Mouse (Mus musculus) spleen, adult 18-20 months (tissue): ENCODE results near the gene Rhno1.
"Not testable (repeated sequence)": the region's sequence is repeated elsewhere in the genome, so short reads cannot be mapped to it uniquely, and the experiment has no call there.

Experiments
- DNase-seq, 2 experiments: peaks; one replicate each; pipeline ENCODE4 v3.0.0; 2022; ENCODE audit warnings: mixed read lengths in 2 of 2

The Rhno1 gene

GRCm38 (mm10) chr6:128362381-128363006, at the start of gene Rhno1, which contains the start of gene Foxm1:
Rhno1 (minus strand) TSS chr6:128362911.
Foxm1 (plus strand) TSS chr6:128362967.
- peak; percentile 72 to 83 for DNase-seq

GRCm38 (mm10) chr6:128411115-128411514, 48.4 kb upstream of the Rhno1 start:
- peak; percentile 48 to 84 for DNase-seq

GRCm38 (mm10) chr6:128410305-128410704, 47.6 kb upstream of the Rhno1 start:
- DNase-seq: no peak

- DNase-seq: no peak
Measured at GRCm38 (mm10) chr6:128408544-128409125, 45.9 kb upstream of the Rhno1 start.

GRCm38 (mm10) chr6:128404708-128405107, 42.0 kb upstream of the Rhno1 start:
- no peak for DNase-seq

- no peak for DNase-seq
Measured at GRCm38 (mm10) chr6:128399421-128400185, 36.9 kb upstream of the Rhno1 start.

- no peak for DNase-seq
Measured at GRCm38 (mm10) chr6:128398996-128399395, 36.3 kb upstream of the Rhno1 start, which contains the start of gene Nrip2. Nrip2 (plus strand) TSS chr6:128399296.

- DNase-seq: no peak
Measured at GRCm38 (mm10) chr6:128397574-128398261, 35.0 kb upstream of the Rhno1 start.

- no peak for DNase-seq
Measured at GRCm38 (mm10) chr6:128390683-128391082, 28.0 kb upstream of the Rhno1 start.

GRCm38 (mm10) chr6:128389185-128389584, 26.5 kb upstream of the Rhno1 start:
- no peak for DNase-seq

- DNase-seq: no peak
Measured at GRCm38 (mm10) chr6:128385026-128385425, 22.3 kb upstream of the Rhno1 start.

GRCm38 (mm10) chr6:128383752-128384151, 21.0 kb upstream of the Rhno1 start:
- DNase-seq: peak; percentile 45 to 59

GRCm38 (mm10) chr6:128381254-128381653, 18.5 kb upstream of the Rhno1 start:
- DNase-seq: no peak

- not testable (repeated sequence) for DNase-seq
Measured at GRCm38 (mm10) chr6:128380594-128381167, 18.0 kb upstream of the Rhno1 start.

- no peak for DNase-seq
Measured at GRCm38 (mm10) chr6:128379636-128380035, 16.9 kb upstream of the Rhno1 start.

GRCm38 (mm10) chr6:128376371-128377085, 13.8 kb upstream of the Rhno1 start:
- DNase-seq: no peak

- DNase-seq: no peak
Measured at GRCm38 (mm10) chr6:128375192-128375591, 12.5 kb upstream of the Rhno1 start, which contains the start of the genes Tex52 and Gm44596. Tex52 (plus strand) TSS chr6:128375456. Gm44596 (plus strand) TSS chr6:128375503.

GRCm38 (mm10) chr6:128370040-128370439, 7.3 kb upstream of the Rhno1 start:
- no peak for DNase-seq

- DNase-seq: no peak
Measured at GRCm38 (mm10) chr6:128366466-128366865, 3.8 kb upstream of the Rhno1 start.

- DNase-seq: no peak
Measured at GRCm38 (mm10) chr6:128364721-128365120, 2.0 kb upstream of the Rhno1 start.

GRCm38 (mm10) chr6:128363007-128363825, 505 bp upstream of the Rhno1 start:
- no peak for DNase-seq
